Mouse (Mus musculus) C2C12 (cell line): ENCODE data around the gene Egflam. TPM values are rescaled to one million over a fixed set of nuclear protein-coding genes. Genes with fewer than 3 reads are reported as not detected.

ENCODE experiments used
- H3K27me3 ChIP-seq: one replicate; pipeline ENCODE4 v1.6.1; 2011; ENCODE audit not compliant: control insufficient read depth, insufficient read depth, insufficient read length
- H3K36me3 ChIP-seq: one replicate; pipeline ENCODE4 v1.6.1; 2011; ENCODE audit not compliant: control insufficient read depth, insufficient read depth
- H3K4me3 ChIP-seq: one replicate; pipeline ENCODE4 v1.5.1; 2011; ENCODE audit warnings: mild to moderate bottlenecking, control low read depth; ENCODE audit not compliant: poor library complexity, insufficient read depth, severe bottlenecking
- H3K79me2 ChIP-seq: one replicate; pipeline ENCODE4 v1.6.1; 2011; ENCODE audit not compliant: control insufficient read depth, insufficient read depth
- H3K79me3 ChIP-seq: one replicate; pipeline ENCODE4 v1.6.1; 2011; ENCODE audit warnings: low read depth, control low read depth
- H3ac ChIP-seq: one replicate; pipeline ENCODE3; 2011; ENCODE audit warnings: low read depth; ENCODE audit not compliant: control insufficient read depth, insufficient read length
- CEBPB ChIP-seq: IDR thresholded peaks from one replicate; pipeline ENCODE4 v1.6.1; 2011; ENCODE audit warnings: low read depth, mild to moderate bottlenecking, control low read depth, moderate library complexity
- CTCF ChIP-seq: IDR thresholded peaks from one replicate; pipeline ENCODE4 v1.5.1; 2011; ENCODE audit not compliant: control insufficient read depth, insufficient read depth, insufficient read length
- FOSL1 ChIP-seq: IDR thresholded peaks from one replicate; pipeline ENCODE4 v1.8.0; 2011; ENCODE audit warnings: mild to moderate bottlenecking, low read length; ENCODE audit not compliant: poor library complexity, insufficient read depth, severe bottlenecking
- MAX ChIP-seq: IDR thresholded peaks from one replicate; pipeline ENCODE4 v1.6.1; 2011; ENCODE audit warnings: mild to moderate bottlenecking, control low read depth
- MYOD1 ChIP-seq: IDR thresholded peaks from one replicate; pipeline ENCODE4 v1.6.1; 2011; ENCODE audit warnings: low read depth; ENCODE audit not compliant: control insufficient read depth, insufficient read length
- MYOG ChIP-seq: IDR thresholded peaks from one replicate; pipeline ENCODE4 v1.6.1; 2011; ENCODE audit not compliant: control insufficient read depth, insufficient read length; ENCODE audit errors: extremely low read depth
- USF1 ChIP-seq: IDR thresholded peaks from one replicate; pipeline ENCODE4 v1.6.1; 2011; ENCODE audit warnings: low read depth, mild to moderate bottlenecking, control low read depth, moderate library complexity
- polyA plus RNA-seq: library from polyadenylated mRNA; unstranded; fragments of >200 nt; fragmentation: generic; extraction: Trizol; gene quantifications from one replicate; pipeline ENCODE4 v1.2.1, GENCODE M21; 2012; ENCODE audit warnings: missing spikeins

Gene Egflam
- polyA plus RNA-seq, 1 experiment = 0.11 TPM

DNA sequence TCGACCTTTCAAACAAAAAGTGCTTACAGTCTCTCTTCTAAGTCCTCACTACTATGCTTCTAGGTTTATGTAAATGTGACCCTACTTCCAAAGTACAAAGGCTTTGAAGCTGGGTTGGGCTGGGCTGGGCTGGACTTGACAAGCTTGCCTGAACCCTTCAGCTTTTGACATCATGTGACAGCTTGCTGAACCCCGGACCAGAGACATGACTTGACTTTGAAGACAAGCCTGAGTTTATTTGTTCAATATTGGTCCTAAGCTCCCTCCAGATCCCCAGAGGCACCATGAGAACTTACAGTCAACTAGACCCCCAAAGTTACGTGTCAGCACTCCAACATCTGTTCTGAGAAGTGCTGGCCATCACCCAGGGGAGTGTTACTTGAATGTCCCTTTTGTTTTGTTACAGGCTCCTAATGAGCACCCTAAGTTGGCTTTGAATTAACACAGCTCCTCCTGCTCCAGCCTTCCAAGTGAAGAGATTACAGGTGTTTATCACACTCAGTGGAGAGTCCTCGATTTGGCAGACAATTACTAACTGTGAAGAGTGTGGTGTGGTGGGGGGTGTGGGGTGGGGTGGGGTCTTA, 109.3 kb downstream of the Egflam start:
- H3K4me3 ChIP-seq = no peak overlapping the region
- no peaks in the 10 kb centered on the region for H3K79me2 ChIP-seq
- H3ac ChIP-seq = no peak overlapping the region
- no peaks in the 10 kb centered on the region for H3K27me3 ChIP-seq
- no peaks in the 10 kb centered on the region for H3K79me3 ChIP-seq
- no peaks in the 10 kb centered on the region for H3K36me3 ChIP-seq
- TF ChIP-seq MAX = no peak

DNA sequence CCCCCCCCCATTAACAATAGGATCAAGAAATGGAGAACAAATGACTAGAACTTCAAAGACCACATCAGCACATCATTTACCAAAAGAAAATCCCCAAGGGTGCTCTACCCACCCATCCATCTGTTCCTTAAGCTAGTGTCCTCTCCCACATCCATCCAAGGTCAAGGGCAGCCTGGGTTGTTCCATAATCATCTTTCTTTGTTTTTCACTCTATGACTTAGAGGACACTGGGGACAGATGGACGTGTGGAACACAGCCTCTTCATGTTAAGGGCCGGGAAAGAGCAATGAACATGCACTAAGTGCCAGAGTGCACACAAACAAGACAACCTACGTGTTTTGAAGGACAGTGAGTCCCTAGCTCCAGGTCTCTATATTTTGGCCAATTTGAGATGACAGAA, 110.3 kb downstream of the Egflam start:
- no peak overlapping the region for H3K4me3 ChIP-seq
- H3K79me2 ChIP-seq = no peaks in the 10 kb centered on the region
- no peaks in the 10 kb centered on the region for H3K79me3 ChIP-seq
- H3K27me3 ChIP-seq = no peaks in the 10 kb centered on the region
- H3K36me3 ChIP-seq = no peaks in the 10 kb centered on the region
- no peak overlapping the region for H3ac ChIP-seq
- TF ChIP-seq CTCF (no peak), MAX (no peak), MYOG (no peak), FOSL1 (no peak), USF1 (no peak), MYOD1 (no peak), CEBPB (no peak)

DNA sequence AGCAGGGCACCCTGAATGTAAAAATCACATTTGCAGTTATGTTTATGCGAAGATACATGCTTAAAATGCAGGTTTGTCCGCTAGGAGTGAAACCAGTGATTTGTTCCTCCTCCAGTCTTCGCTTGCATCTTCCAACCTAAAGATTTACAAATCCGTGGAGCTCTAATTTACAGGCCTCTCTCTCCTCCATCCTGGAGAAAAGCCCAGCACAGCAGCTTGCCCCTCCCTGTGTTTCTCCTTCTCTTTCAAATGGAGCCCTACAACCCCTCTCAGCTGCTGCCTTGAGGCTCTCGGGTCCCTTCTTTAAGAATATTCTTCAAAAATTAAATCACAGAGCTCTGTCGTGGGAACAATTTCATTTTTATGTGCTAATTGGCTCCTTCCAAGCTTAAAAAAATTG, 116.6 kb downstream of the Egflam start:
- Histone ChIP-seq H3K36me3 (no peaks in the 10 kb centered on the region), H3K4me3 (no peak overlapping the region)
- TF ChIP-seq FOSL1 (no peak), CEBPB (no peak), MYOD1 (no peak), MAX (no peak), MYOG (no peak), CTCF (no peak), USF1 (no peak)

DNA sequence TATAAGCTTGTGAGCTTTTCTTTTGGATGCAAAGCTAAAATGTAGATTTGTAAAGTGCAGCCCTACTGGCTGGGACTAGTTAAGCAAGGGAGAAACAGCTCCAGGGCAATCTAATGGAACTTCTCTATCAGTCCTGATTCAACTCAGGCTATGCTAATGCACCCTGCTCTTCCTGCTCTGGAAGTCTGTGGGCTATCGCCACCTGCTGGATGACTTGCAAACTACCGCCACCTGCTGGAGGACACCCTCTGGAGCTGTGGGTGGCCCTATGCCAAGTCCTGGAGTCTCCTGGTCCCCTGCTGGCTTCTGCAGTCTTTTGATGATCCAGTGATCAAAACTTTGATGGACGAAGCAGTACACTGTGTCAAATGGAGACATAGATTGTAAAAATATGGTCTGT, 134.4 kb downstream of the Egflam start:
- TF ChIP-seq CTCF (peak; percentile 98), MYOD1 (peak; percentile 26), USF1 (no peak)
- H3K36me3 ChIP-seq = no peaks in the 10 kb centered on the region

More for the DNA sequence above, 116.6 kb downstream of the Egflam start:
- Histone ChIP-seq H3ac (no peak overlapping the region), H3K79me3 (no peaks in the 10 kb centered on the region), H3K27me3 (no peaks in the 10 kb centered on the region), H3K79me2 (no peaks in the 10 kb centered on the region)

DNA sequence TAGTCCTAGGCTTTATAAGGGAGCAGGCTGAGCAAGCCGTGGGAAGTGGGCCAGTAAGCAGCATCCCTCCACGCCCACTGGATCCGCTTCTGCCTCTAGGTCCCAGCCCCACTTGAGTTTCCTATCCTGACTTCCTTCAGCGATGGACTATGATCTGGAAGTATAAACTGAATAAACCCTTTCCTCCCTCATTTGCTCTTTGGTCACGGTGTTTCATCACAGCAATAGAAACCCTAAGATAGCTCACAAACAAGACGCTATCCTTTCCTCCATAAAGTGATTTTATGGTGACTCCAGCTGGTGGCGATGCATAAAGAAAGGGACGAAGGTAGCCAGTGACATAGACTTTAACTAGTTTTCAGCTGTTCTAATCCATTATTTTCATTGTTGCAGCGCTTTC, 134.9 kb downstream of the Egflam start:
- Histone ChIP-seq H3ac (no peak overlapping the region), H3K36me3 (no peaks in the 10 kb centered on the region), H3K79me2 (no peaks in the 10 kb centered on the region), H3K4me3 (no peak overlapping the region), H3K27me3 (no peaks in the 10 kb centered on the region), H3K79me3 (no peaks in the 10 kb centered on the region)
- TF ChIP-seq MAX (no peak), FOSL1 (no peak), USF1 (no peak), MYOG (no peak), CEBPB (no peak), CTCF (no peak), MYOD1 (no peak)

More for the DNA sequence above, 134.4 kb downstream of the Egflam start:
- H3K4me3 ChIP-seq = no peak overlapping the region
- H3ac ChIP-seq = no peak overlapping the region
- no peaks in the 10 kb centered on the region for H3K27me3 ChIP-seq
- no peaks in the 10 kb centered on the region for H3K79me2 ChIP-seq
- H3K79me3 ChIP-seq = no peaks in the 10 kb centered on the region

- Histone ChIP-seq H3K79me2 (no peaks in the 10 kb centered on the region), H3K36me3 (no peaks in the 10 kb centered on the region), H3K79me3 (no peaks in the 10 kb centered on the region), H3K27me3 (no peaks in the 10 kb centered on the region), H3K4me3 (no peak overlapping the region), H3ac (no peak overlapping the region)
- TF ChIP-seq FOSL1 (no peak), MYOD1 (no peak), USF1 (no peak), MYOG (no peak), CTCF (no peak), MAX (no peak), CEBPB (no peak)
Measured at GRCm38 (mm10) chr15:7261371-7261770, 136.8 kb downstream of the Egflam start.
